Mouse (Mus musculus) MEL (cell line): ENCODE results near the gene Ormdl2. TPM values are rescaled to one million over a fixed set of nuclear protein-coding genes. Genes with fewer than 3 reads are reported as not detected.

Experiments used
- DNase-seq: peaks from one replicate; pipeline ENCODE4 v3.0.0; 2011; ENCODE audit warnings: low read depth, low spot score
- H3K27ac ChIP-seq: 2 replicates; pipeline ENCODE4 v1.5.1; 2012; ENCODE audit warnings: low read depth, mild to moderate bottlenecking, control low read depth, low read length, moderate library complexity; ENCODE audit not compliant: control insufficient read depth
- H3K27me3 ChIP-seq, 2 experiments: fragments of 150-350 bp in 1 of 2; sonication (generic) in 1 of 2; 2 replicates each; pipeline ENCODE4 v1.6.1; 2012; ENCODE audit warnings: low read length in 2 of 2, mild to moderate bottlenecking in 2 of 2, improper control_type of control experiment in 1 of 2, moderate library complexity in 1 of 2; ENCODE audit not compliant: insufficient read depth in 2 of 2, control insufficient read depth in 1 of 2
- H3K36me3 ChIP-seq, 2 experiments: 2 replicates each; pipeline ENCODE4 v1.6.1; 2012 to 2014; ENCODE audit warnings: low read length in 2 of 2, improper control_type of control experiment in 1 of 2, inconsistent platforms in 1 of 2, mild to moderate bottlenecking in 1 of 2; ENCODE audit not compliant: insufficient read depth in 2 of 2, control insufficient read depth in 1 of 2
- H3K4me1 ChIP-seq, 2 experiments: fragments of 150-350 bp in 1 of 2; sonication (generic) in 1 of 2; 2 replicates each; pipeline ENCODE4 v1.6.1; 2012; ENCODE audit warnings: low read length in 2 of 2, improper control_type of control experiment in 1 of 2, mild to moderate bottlenecking in 1 of 2; ENCODE audit not compliant: insufficient read depth in 2 of 2, control insufficient read depth in 1 of 2
- H3K4me3 ChIP-seq, 2 experiments: fragments of 150-350 bp in 1 of 2; sonication (generic) in 1 of 2; 2 replicates each; pipeline ENCODE4 v1.5.1; 2012; ENCODE audit warnings: low read depth in 2 of 2, low read length in 2 of 2, mild to moderate bottlenecking in 2 of 2, moderate library complexity in 2 of 2, control low read depth in 1 of 2, improper control_type of control experiment in 1 of 2; ENCODE audit not compliant: control insufficient read depth in 1 of 2, insufficient read depth in 1 of 2
- H3K79me2 ChIP-seq: 2 replicates; pipeline ENCODE4 v1.6.1; 2012; ENCODE audit warnings: mild to moderate bottlenecking, low read length, moderate library complexity; ENCODE audit not compliant: control insufficient read depth, poor library complexity, insufficient read depth
- H3K9ac ChIP-seq: 2 replicates; pipeline ENCODE4 v1.6.1; 2012; ENCODE audit warnings: low read depth, mild to moderate bottlenecking, control low read depth, low read length, moderate library complexity; ENCODE audit not compliant: control insufficient read depth, poor library complexity, severe bottlenecking
- H3K9me3 ChIP-seq: fragments of 150-350 bp; sonication (generic); replicated peaks from 2 replicates; pipeline ENCODE4 v1.6.1; 2012; ENCODE audit warnings: mild to moderate bottlenecking, low read length, improper control_type of control experiment, moderate library complexity; ENCODE audit not compliant: insufficient read depth
- CHD1 ChIP-seq: IDR thresholded peaks from 2 replicates; pipeline ENCODE4 v1.6.1; 2012; ENCODE audit warnings: low read depth, mild to moderate bottlenecking, inconsistent platforms, low read length, improper control_type of control experiment
- GATA1 ChIP-seq: IDR thresholded peaks from 2 replicates; pipeline ENCODE4 v1.6.1; 2011; ENCODE audit warnings: low read depth, low read length, improper control_type of control experiment
- HCFC1 ChIP-seq: IDR thresholded peaks from 2 replicates; pipeline ENCODE4 v1.6.1; 2012; ENCODE audit warnings: low read depth, mild to moderate bottlenecking, inconsistent platforms, low read length, improper control_type of control experiment, moderate library complexity
- JUND ChIP-seq: IDR thresholded peaks from 2 replicates; pipeline ENCODE4 v1.6.1; 2011; ENCODE audit warnings: low read depth, mild to moderate bottlenecking, improper control_type of control experiment, low read length
- KAT2A ChIP-seq: conservative IDR thresholded peaks from 2 replicates; pipeline ENCODE4 v1.6.1; 2012; ENCODE audit warnings: low read depth, low read length, improper control_type of control experiment, inconsistent platforms
- MAFK ChIP-seq: IDR thresholded peaks from 2 replicates; pipeline ENCODE4 v1.6.1; 2011; ENCODE audit warnings: low read depth, mild to moderate bottlenecking, low read length, improper control_type of control experiment, borderline replicate concordance
- MAX ChIP-seq: IDR thresholded peaks from 2 replicates; pipeline ENCODE4 v1.6.1; 2011; ENCODE audit warnings: low read length, improper control_type of control experiment
- MAZ ChIP-seq: IDR thresholded peaks from 2 replicates; pipeline ENCODE4 v1.6.1; 2012; ENCODE audit warnings: low read depth, mild to moderate bottlenecking, inconsistent platforms, low read length, improper control_type of control experiment
- MEF2A ChIP-seq: IDR thresholded peaks from 2 replicates; pipeline ENCODE4 v1.6.1; 2014; ENCODE audit warnings: low read depth, mild to moderate bottlenecking, inconsistent platforms, low read length, improper control_type of control experiment; ENCODE audit not compliant: poor library complexity, insufficient replicate concordance, severe bottlenecking; ENCODE audit errors: extremely low read depth
- NELFE ChIP-seq: IDR thresholded peaks from 2 replicates; pipeline ENCODE4 v1.6.1; 2011; ENCODE audit warnings: low read depth, low read length, improper control_type of control experiment
- POLR2AphosphoS5 ChIP-seq: IDR thresholded peaks from 2 replicates; pipeline ENCODE4 v1.6.1; 2012; ENCODE audit warnings: low read depth, borderline replicate concordance, mild to moderate bottlenecking, inconsistent platforms, low read length, moderate library complexity, mixed read lengths
- RAD21 ChIP-seq: IDR thresholded peaks from 2 replicates; pipeline ENCODE4 v1.6.1; 2011; ENCODE audit warnings: mild to moderate bottlenecking, low read depth, low read length, improper control_type of control experiment
- SIN3A ChIP-seq: IDR thresholded peaks from 2 replicates; pipeline ENCODE4 v1.6.1; 2012; ENCODE audit warnings: low read length, improper control_type of control experiment, inconsistent platforms
- TBP ChIP-seq: IDR thresholded peaks from 2 replicates; pipeline ENCODE4 v1.8.0; 2011; ENCODE audit warnings: low read depth, low read length, improper control_type of control experiment
- USF1 ChIP-seq: IDR thresholded peaks from 2 replicates; pipeline ENCODE4 v1.6.1; 2014; ENCODE audit warnings: low read depth, mild to moderate bottlenecking, inconsistent platforms, low read length, improper control_type of control experiment, moderate library complexity
- USF2 ChIP-seq, 2 experiments: IDR thresholded peaks; 2 replicates each; pipeline ENCODE4 v1.6.1; 2011 to 2012; ENCODE audit warnings: improper control_type of control experiment in 2 of 2, low read length in 2 of 2, borderline replicate concordance in 1 of 2, inconsistent platforms in 1 of 2, low read depth in 1 of 2, mild to moderate bottlenecking in 1 of 2; ENCODE audit not compliant: insufficient read depth in 1 of 2
- ZC3H11A ChIP-seq: IDR thresholded peaks from 2 replicates; pipeline ENCODE4 v1.6.1; 2012; ENCODE audit warnings: low read depth, mild to moderate bottlenecking, inconsistent platforms, low read length, improper control_type of control experiment
- ZKSCAN1 ChIP-seq: IDR thresholded peaks from 2 replicates; pipeline ENCODE4 v1.6.1; 2012; ENCODE audit warnings: low read depth, mild to moderate bottlenecking, inconsistent platforms, low read length, improper control_type of control experiment, moderate library complexity
- polyA plus RNA-seq, 2 experiments: library from polyadenylated mRNA; stranded (reverse) in 1 of 2; unstranded in 1 of 2; fragments of >175 nt in 1 of 2; fragments of >200 nt in 1 of 2; gene quantifications; 2 replicates each; pipeline versions ENCODE4 v1.2.1 to v1.2.4; 2012; ENCODE audit warnings: low replicate concordance in 2 of 2, low read depth in 1 of 2; ENCODE audit not compliant: insufficient read length in 2 of 2, insufficient read depth in 1 of 2, missing spikeins in 1 of 2
- total RNA-seq: library from RNA; depleted of rRNA; stranded (reverse); fragments of 300-350 nt; gene quantifications from 2 replicates; pipeline ENCODE4 v1.2.3, GENCODE M21; 2012

The Ormdl2 gene
- total and polyA plus RNA-seq, 3 experiments = 100 to 278 (median 114) TPM

DNA sequence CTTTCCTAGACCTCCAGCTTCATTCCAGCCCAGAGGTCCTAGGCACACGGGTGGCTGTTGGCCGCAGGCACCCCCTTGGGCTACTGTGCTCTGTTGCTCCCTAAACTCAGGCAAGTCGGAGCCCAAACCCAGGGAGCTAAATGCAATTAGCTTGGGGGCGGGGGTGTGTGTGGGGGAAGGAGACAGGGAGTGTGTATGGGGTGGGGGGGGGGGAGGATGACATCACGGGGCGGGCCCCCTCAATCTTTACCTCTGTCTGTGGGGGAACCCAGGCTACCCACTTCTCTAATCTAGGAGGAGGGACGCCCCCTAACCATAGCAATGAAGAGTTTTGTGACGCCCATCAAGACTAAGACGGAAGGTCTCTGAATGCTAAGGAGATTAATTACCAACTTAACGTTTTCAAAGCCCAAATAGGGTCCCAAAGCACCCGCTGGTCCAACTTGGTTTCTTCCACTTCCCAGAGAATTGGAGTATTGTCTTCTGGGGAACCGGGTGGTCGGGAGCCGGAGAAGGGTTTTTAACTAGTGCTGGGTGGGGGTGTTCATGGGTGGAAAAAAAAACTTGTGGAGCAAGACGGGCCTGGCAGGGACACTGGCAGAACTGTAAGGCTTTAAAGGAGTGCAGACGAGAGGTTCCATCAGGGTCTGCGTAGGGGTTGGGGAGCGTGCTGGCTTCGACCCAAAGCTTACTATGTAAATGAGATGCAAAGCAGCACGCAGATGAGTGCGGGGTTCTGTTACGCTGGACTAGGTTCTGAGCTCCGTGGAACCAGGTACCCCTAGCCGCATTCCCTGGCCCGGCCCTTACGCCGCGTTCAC lies 17.0 kb downstream of the Ormdl2 start, which contains the start of gene Tmem198b (continued):
- no peak for TF ChIP-seq MEF2A
- TF ChIP-seq ZC3H11A = no peak
- no peak; the same call in 1 of the 2 replicates for TF ChIP-seq USF1
- TF ChIP-seq CHD1 = peak; percentile 99
- peak; percentile 67 for TF ChIP-seq HCFC1
- TF ChIP-seq MAZ = peak; percentile 40; the same call in 1 of the 2 replicates
- no peak for TF ChIP-seq ZKSCAN1
- TF ChIP-seq MAFK = no peak
- no peak for TF ChIP-seq NELFE

DNA sequence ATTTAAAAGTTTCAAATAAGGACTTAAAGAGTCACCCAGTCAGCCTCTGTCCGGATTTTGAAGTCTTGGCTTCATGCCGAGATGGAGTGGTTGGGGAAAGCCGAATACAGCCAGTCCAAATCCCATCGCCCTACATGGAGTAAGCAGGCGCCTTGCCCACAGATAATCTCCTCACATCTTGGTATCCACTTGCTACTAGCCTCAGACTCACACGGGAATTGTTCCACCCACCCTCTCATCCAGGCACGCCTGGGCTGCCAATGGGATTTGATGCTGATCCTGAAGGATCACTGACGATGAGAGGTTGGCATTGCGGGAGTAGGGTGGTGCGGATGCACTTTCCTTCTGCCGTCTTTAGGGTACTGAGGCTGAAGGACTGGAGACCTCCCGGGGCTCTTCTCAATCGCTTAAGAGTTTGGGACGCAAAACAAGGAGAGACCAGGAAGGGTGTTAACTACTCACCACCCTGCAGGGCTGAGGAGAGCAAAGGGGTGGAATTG lies 17.6 kb downstream of the Ormdl2 start, which contains the start of gene Dnajc14:
Dnajc14 (plus strand) TSS at position 292 of the 500 bp plus-strand sequence.
- peak within 1 kb of the TSS; percentile 90 for H3K9ac ChIP-seq
- H3K27me3 ChIP-seq = no peaks in the 10 kb centered on the region
- H3K27ac ChIP-seq = peak within 1 kb of the TSS; percentile 86
- peak within 1 kb of the TSS; percentile 86 to 92 for H3K4me3 ChIP-seq
- H3K36me3 ChIP-seq = peaks cover 0 to 8% of the 10 kb centered on the region in 2 experiments; a peak in 2 of 4 replicates
- 0 out of 2 replicates have a peak, but pooled peaks have one; percentile 19 for TF ChIP-seq NELFE
- TF ChIP-seq USF2 (IDR thresholded peaks at IDR 0.05; ENCODE audit: borderline replicate concordance in 1 of 2, insufficient read depth in 1 of 2, low read depth in 1 of 2, low read length in 2 of 2) = no peak
- TF ChIP-seq SIN3A = 0 out of 2 replicates have a peak, but pooled peaks have one; percentile 6
- TF ChIP-seq CHD1 = no peak
- no peak for TF ChIP-seq ZC3H11A
- TF ChIP-seq RAD21 = no peak
- no peak; the same call in 1 of the 2 replicates for TF ChIP-seq KAT2A
- H3K4me1 ChIP-seq = peaks cover 5 to 11% of the 10 kb centered on the region in 2 experiments; a peak in 3 of 4 replicates
- H3K79me2 ChIP-seq = peaks cover 26% of the 10 kb centered on the region
- DNase-seq = no peak
- H3K9me3 ChIP-seq = no peaks in the 10 kb centered on the region

DNA sequence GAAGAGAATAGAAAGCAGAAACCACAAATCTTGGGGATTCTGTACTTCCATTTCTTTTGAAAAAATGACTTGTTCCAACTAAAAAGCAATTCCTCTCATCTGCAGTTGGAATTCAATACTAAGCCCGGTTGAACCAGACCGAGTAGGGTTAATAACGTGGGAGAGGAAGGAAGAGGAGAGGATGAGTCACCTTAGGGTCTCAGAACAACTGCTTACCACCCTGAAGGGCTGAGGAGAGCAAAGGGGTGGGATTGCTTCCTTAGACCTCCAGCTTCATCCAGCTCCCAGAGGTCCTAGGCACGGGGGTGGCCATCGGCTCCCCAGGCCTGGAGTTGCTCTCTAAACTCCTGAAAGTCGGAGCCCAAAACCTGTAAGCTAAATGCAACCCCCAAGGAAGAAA lies 18.1 kb downstream of the Ormdl2 start:
- DNase-seq = no peak
- TF ChIP-seq USF1 = no peak
- TF ChIP-seq TBP = no peak
- 0 out of 2 replicates have a peak, but pooled peaks have one; percentile 28 for TF ChIP-seq JUND
- no peak for TF ChIP-seq POLR2AphosphoS5
- no peak for TF ChIP-seq GATA1
- no peak for TF ChIP-seq MAX
- TF ChIP-seq, all 39 proteins: peak for 1
- Histone ChIP-seq H3K36me3 (peaks cover 0 to 8% of the 10 kb centered on the region in 2 experiments; a peak in 2 of 4 replicates), H3K27ac (peak overlapping the region; percentile 37), H3K9me3 (no peaks in the 10 kb centered on the region), H3K4me3 (peak overlapping the region; percentile 86 to 92), H3K4me1 (peaks cover 5 to 10% of the 10 kb centered on the region in 2 experiments; a peak in 3 of 4 replicates), H3K9ac (peak overlapping the region; percentile 62), H3K27me3 (no peaks in the 10 kb centered on the region), H3K79me2 (peaks cover 23% of the 10 kb centered on the region)
